Mouse (Mus musculus) heart, embryonic 13.5 days (tissue): Measurements from ENCODE around the gene Rbks. TPM values are rescaled to one million over a fixed set of nuclear protein-coding genes. Genes with fewer than 3 reads are reported as not detected.

Source experiments
- ATAC-seq: fragments of 200-750 bp; cut with Nextera tagmentation; 2 replicates; pipeline ENCODE4 v1.8.0; 2017; ENCODE audit warnings: moderate TSS enrichment; ENCODE audit not compliant: insufficient number of reproducible peaks, low FRiP score, low TSS enrichment; ENCODE audit errors: extremely low read depth
- H3K27ac ChIP-seq: fragments of 300-500 bp; sonication (generic); replicated peaks from 2 replicates; pipeline ENCODE4 v1.5.1; 2015; ENCODE audit warnings: moderate library complexity, mild to moderate bottlenecking, inconsistent platforms
- H3K27me3 ChIP-seq: fragments of 300-500 bp; sonication (generic); replicated peaks from 2 replicates; pipeline ENCODE4 v1.6.1; 2015; ENCODE audit warnings: mild to moderate bottlenecking, inconsistent platforms
- H3K36me3 ChIP-seq: fragments of 300-500 bp; sonication (generic); 2 replicates; pipeline ENCODE4 v1.6.1; 2015; ENCODE audit warnings: mild to moderate bottlenecking, inconsistent platforms
- H3K4me1 ChIP-seq: fragments of 300-500 bp; sonication (generic); 2 replicates; pipeline ENCODE4 v1.6.1; 2015; ENCODE audit warnings: inconsistent platforms
- H3K4me2 ChIP-seq: fragments of 300-500 bp; sonication (generic); 2 replicates; pipeline ENCODE4 v1.6.1; 2015; ENCODE audit warnings: inconsistent platforms, mild to moderate bottlenecking, moderate library complexity
- H3K4me3 ChIP-seq: fragments of 300-500 bp; sonication (generic); 2 replicates; pipeline ENCODE4 v1.5.1; 2015; ENCODE audit warnings: moderate library complexity, mild to moderate bottlenecking, inconsistent platforms
- H3K9ac ChIP-seq: fragments of 300-500 bp; sonication (generic); 2 replicates; pipeline ENCODE4 v1.6.1; 2015; ENCODE audit warnings: inconsistent platforms, mild to moderate bottlenecking, moderate library complexity
- H3K9me3 ChIP-seq: fragments of 300-500 bp; sonication (generic); 2 replicates; pipeline ENCODE4 v1.6.1; 2016; ENCODE audit warnings: inconsistent platforms
- WGBS: fragments of 180-500 bp; shearing (Covaris S2); methylation state at CpG from one replicate; pipeline ENCODE4 v1.1.7; 2015; ENCODE audit warnings: mixed read lengths; 5-methylcytosine and 5-hydroxymethylcytosine counted together
- polyA plus RNA-seq: library from polyadenylated mRNA; unstranded; fragments of >200 nt; fragmentation: Nextera tagmentation; extraction: Ambion mirVana; gene quantifications from 2 replicates; pipeline ENCODE4 v1.2.1, GENCODE M21; 2015

Rbks gene
- polyA plus RNA-seq, 1 experiment from 2014 or later, result 4.1 TPM

GRCm38 (mm10) chr5:31673431-31673830 is 24.0 kb downstream of the Rbks start:
- 49% methylated on average over 2 of the region's 2 CpGs for WGBS
- Histone ChIP-seq H3K4me1 (peaks cover 20% of the 10 kb centered on the region), H3K27ac (no peak overlapping the region), H3K9ac (no peak overlapping the region), H3K36me3 (no peaks in the 10 kb centered on the region), H3K4me2 (no peak overlapping the region), H3K9me3 (no peaks in the 10 kb centered on the region), H3K27me3 (no peaks in the 10 kb centered on the region), H3K4me3 (no peak overlapping the region)
- ATAC-seq, result no peak

- Histone ChIP-seq H3K4me2 (no peak overlapping the region), H3K27me3 (no peaks in the 10 kb centered on the region), H3K4me1 (peaks cover 24% of the 10 kb centered on the region), H3K27ac (no peak overlapping the region), H3K9ac (no peak overlapping the region), H3K36me3 (no peaks in the 10 kb centered on the region), H3K4me3 (no peak overlapping the region), H3K9me3 (no peaks in the 10 kb centered on the region)
- no peak for ATAC-seq
- WGBS, result 56% methylated on average over 2 of the region's 2 CpGs
Observed at GRCm38 (mm10) chr5:31671137-31671536, 26.3 kb downstream of the Rbks start.

GRCm38 (mm10) chr5:31669984-31670383 is 27.4 kb downstream of the Rbks start:
- no peak for ATAC-seq
- 47% methylated on average over 5 of the region's 5 CpGs for WGBS
- Histone ChIP-seq H3K4me2 (no peak overlapping the region), H3K27me3 (no peaks in the 10 kb centered on the region), H3K27ac (no peak overlapping the region), H3K9ac (peak overlapping the region; percentile 44), H3K36me3 (no peaks in the 10 kb centered on the region), H3K9me3 (no peaks in the 10 kb centered on the region), H3K4me3 (no peak overlapping the region), H3K4me1 (peaks cover 24% of the 10 kb centered on the region)

GRCm38 (mm10) chr5:31668325-31668968 is 29.0 kb downstream of the Rbks start:
- Histone ChIP-seq H3K9me3 (no peaks in the 10 kb centered on the region), H3K9ac (no peak overlapping the region), H3K4me1 (peaks cover 18% of the 10 kb centered on the region), H3K4me2 (no peak overlapping the region), H3K36me3 (no peaks in the 10 kb centered on the region), H3K27me3 (no peaks in the 10 kb centered on the region), H3K4me3 (no peak overlapping the region), H3K27ac (no peak overlapping the region)
- ATAC-seq, result no peak
- 82% methylated on average over 13 of the region's 13 CpGs for WGBS

- no peak for ATAC-seq
- Histone ChIP-seq H3K9me3 (no peaks in the 10 kb centered on the region), H3K27ac (no peak overlapping the region), H3K36me3 (no peaks in the 10 kb centered on the region), H3K4me3 (no peak overlapping the region), H3K27me3 (no peaks in the 10 kb centered on the region), H3K4me1 (peaks cover 14% of the 10 kb centered on the region), H3K9ac (no peak overlapping the region), H3K4me2 (no peak overlapping the region)
- 24% methylated on average over 1 of the region's 1 CpGs for WGBS
Observed at GRCm38 (mm10) chr5:31666176-31666575, 31.3 kb downstream of the Rbks start.

GRCm38 (mm10) chr5:31655688-31656190 is 41.7 kb downstream of the Rbks start:
- ATAC-seq, result no peak
- Histone ChIP-seq H3K27me3 (no peaks in the 10 kb centered on the region), H3K9me3 (0 out of 2 replicates have a peak, but pooled peaks cover 2% of the 10 kb centered on the region), H3K9ac (no peak overlapping the region), H3K36me3 (peaks cover 6% of the 10 kb centered on the region), H3K27ac (no peak overlapping the region), H3K4me3 (no peak overlapping the region), H3K4me1 (no peaks in the 10 kb centered on the region), H3K4me2 (no peak overlapping the region)
- 83% methylated on average over 1 of the region's 1 CpGs for WGBS

GRCm38 (mm10) chr5:31650518-31651288 is 46.7 kb downstream of the Rbks start:
- H3K27me3 ChIP-seq, result no peaks in the 10 kb centered on the region
- no peak overlapping the region for H3K4me2 ChIP-seq
- H3K9ac ChIP-seq, result no peak overlapping the region
- H3K27ac ChIP-seq, result no peak overlapping the region
- ATAC-seq, result no peak
- H3K4me1 ChIP-seq, result peaks cover 9% of the 10 kb centered on the region
- H3K36me3 ChIP-seq, result peaks cover 9% of the 10 kb centered on the region
- H3K9me3 ChIP-seq, result 0 out of 2 replicates have a peak, but pooled peaks cover 2% of the 10 kb centered on the region
- WGBS, result 83% methylated on average over 2 of the region's 2 CpGs
- no peak overlapping the region for H3K4me3 ChIP-seq

- H3K27me3 ChIP-seq, result no peaks in the 10 kb centered on the region
- no peak overlapping the region for H3K27ac ChIP-seq
- H3K4me3 ChIP-seq, result no peak overlapping the region
- no peak for ATAC-seq
- no peak overlapping the region for H3K4me2 ChIP-seq
- 0 out of 2 replicates have a peak, but pooled peaks cover 3% of the 10 kb centered on the region for H3K36me3 ChIP-seq
- peaks cover 27% of the 10 kb centered on the region for H3K4me1 ChIP-seq
- 70% methylated on average over 2 of the region's 2 CpGs for WGBS
- H3K9me3 ChIP-seq, result no peaks in the 10 kb centered on the region
- no peak overlapping the region for H3K9ac ChIP-seq
Observed at GRCm38 (mm10) chr5:31647327-31647726, 50.1 kb downstream of the Rbks start.

- Histone ChIP-seq H3K27me3 (no peaks in the 10 kb centered on the region), H3K4me3 (no peak overlapping the region), H3K4me2 (no peak overlapping the region), H3K36me3 (0 out of 2 replicates have a peak, but pooled peaks cover 3% of the 10 kb centered on the region), H3K9me3 (no peaks in the 10 kb centered on the region), H3K27ac (no peak overlapping the region), H3K4me1 (peaks cover 27% of the 10 kb centered on the region), H3K9ac (no peak overlapping the region)
- 70% methylated on average over 6 of the region's 6 CpGs for WGBS
- ATAC-seq, result no peak
Observed at GRCm38 (mm10) chr5:31646574-31646973, 50.9 kb downstream of the Rbks start.

- Histone ChIP-seq H3K27me3 (no peaks in the 10 kb centered on the region), H3K9me3 (no peaks in the 10 kb centered on the region), H3K9ac (no peak overlapping the region), H3K4me3 (no peak overlapping the region), H3K27ac (peak overlapping the region; percentile 87), H3K36me3 (0 out of 2 replicates have a peak, but pooled peaks cover 3% of the 10 kb centered on the region), H3K4me2 (no peak overlapping the region), H3K4me1 (peaks cover 27% of the 10 kb centered on the region)
- no peak for ATAC-seq
- 91% methylated on average over 6 of the region's 6 CpGs for WGBS
Observed at GRCm38 (mm10) chr5:31645798-31646197, 51.6 kb downstream of the Rbks start.

- Histone ChIP-seq H3K4me1 (peaks cover 27% of the 10 kb centered on the region), H3K27me3 (no peaks in the 10 kb centered on the region), H3K4me2 (no peak overlapping the region), H3K9me3 (no peaks in the 10 kb centered on the region), H3K27ac (peak overlapping the region; percentile 87), H3K4me3 (no peak overlapping the region), H3K9ac (peak overlapping the region; percentile 50; the same call in 1 of the 2 replicates), H3K36me3 (0 out of 2 replicates have a peak, but pooled peaks cover 3% of the 10 kb centered on the region)
- 29% methylated on average over 6 of the region's 6 CpGs for WGBS
- no peak; the same call in 1 of the 2 replicates for ATAC-seq
Observed at GRCm38 (mm10) chr5:31644847-31645246, 52.6 kb downstream of the Rbks start.
